Mouse (Mus musculus): ENCODE measurements around the gene Gm20605.

DNA sequence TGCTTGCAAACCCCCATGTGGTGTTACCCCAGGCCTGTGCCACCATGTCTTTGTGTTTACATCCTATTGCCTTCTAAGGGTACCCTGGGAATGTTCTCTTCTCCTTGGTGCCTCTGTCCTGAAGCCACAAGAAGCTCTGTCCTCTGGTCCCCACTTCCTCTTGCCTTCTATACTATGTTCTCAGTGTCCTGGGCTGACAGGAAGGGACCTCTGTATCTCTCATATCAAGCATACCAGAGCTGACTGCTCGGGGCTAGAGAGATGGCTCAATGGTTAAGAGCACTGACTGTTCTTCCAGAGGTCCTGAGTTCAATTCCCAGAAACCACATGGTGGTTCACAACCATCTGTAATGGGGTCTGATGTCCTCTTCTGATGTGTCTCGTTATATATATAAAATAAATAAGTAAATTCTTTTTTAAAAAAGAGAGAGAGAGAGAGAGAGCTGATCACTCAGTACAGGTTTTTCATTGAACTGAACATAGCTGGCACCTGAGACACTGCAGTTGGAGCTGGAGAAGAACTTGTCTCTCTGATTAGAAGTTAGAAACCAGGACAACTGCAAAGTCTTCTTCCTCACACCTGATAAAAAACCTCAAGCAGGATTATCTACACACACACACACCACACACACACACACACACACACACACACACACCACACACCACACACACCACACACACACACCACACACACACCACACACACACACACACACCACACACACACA is 30.7 kb upstream of the Gm20605 start:
- TF ChIP-seq CTCF (IDR thresholded peaks at IDR 0.05; ENCODE audit: low read depth, low read length) (no peak), POLR2A (IDR thresholded peaks at IDR 0.05; ENCODE audit: insufficient read depth, low read length) (no peak)

Data from ES-Bruce4 (cell line).